Mouse (Mus musculus) hindbrain, embryonic 12.5 days (tissue): ENCODE data around the gene Gpha2. TPM values are rescaled to one million over a fixed set of nuclear protein-coding genes. Genes with fewer than 3 reads are reported as not detected.

Experiments
- ATAC-seq: fragments of 200-750 bp; cut with Nextera tagmentation; 2 replicates; pipeline ENCODE4 v1.8.0; 2017; ENCODE audit warnings: moderate TSS enrichment; ENCODE audit not compliant: low FRiP score
- H3K27ac ChIP-seq: fragments of 300-500 bp; sonication (generic); 2 replicates; pipeline ENCODE4 v1.5.1; 2016; ENCODE audit warnings: mild to moderate bottlenecking
- H3K27me3 ChIP-seq: fragments of 300-500 bp; sonication (generic); 2 replicates; pipeline ENCODE4 v1.6.1; 2016; ENCODE audit warnings: mild to moderate bottlenecking
- H3K36me3 ChIP-seq: fragments of 300-500 bp; sonication (generic); 2 replicates; pipeline ENCODE4 v1.6.1; 2016; ENCODE audit warnings: mild to moderate bottlenecking
- H3K4me1 ChIP-seq: fragments of 300-500 bp; sonication (generic); 2 replicates; pipeline ENCODE4 v1.6.1; 2016
- H3K4me2 ChIP-seq: fragments of 300-500 bp; sonication (generic); replicated peaks from 2 replicates; pipeline ENCODE4 v1.6.1; 2016; ENCODE audit warnings: mild to moderate bottlenecking
- H3K4me3 ChIP-seq: fragments of 300-500 bp; sonication (generic); 2 replicates; pipeline ENCODE4 v1.5.1; 2016; ENCODE audit warnings: mild to moderate bottlenecking
- H3K9ac ChIP-seq: fragments of 300-500 bp; sonication (generic); 2 replicates; pipeline ENCODE4 v1.6.1; 2016; ENCODE audit warnings: mild to moderate bottlenecking, moderate library complexity
- H3K9me3 ChIP-seq: fragments of 300-500 bp; sonication (generic); replicated peaks from 2 replicates; pipeline ENCODE4 v1.6.1; 2016; ENCODE audit warnings: mild to moderate bottlenecking
- WGBS: fragments of 180-500 bp; shearing (Covaris S2); methylation state at CpG from one replicate; pipeline ENCODE4 v1.1.7; 2016; 5-methylcytosine and 5-hydroxymethylcytosine counted together
- polyA plus RNA-seq: library from polyadenylated mRNA; unstranded; fragments of >200 nt; fragmentation: Nextera tagmentation; extraction: Ambion mirVana; gene quantifications from 2 replicates; pipeline ENCODE4 v1.2.1, GENCODE M21; 2016

Gene Gpha2
- polyA plus RNA-seq, 1 experiment from 2014 or later = 1.5 TPM

GRCm38 (mm10) chr19:6233647-6234046 lies 7.5 kb downstream of the Gpha2 start:
- no peak overlapping the region for H3K27ac ChIP-seq
- 84% methylated on average over 16 of the region's 16 CpGs for WGBS
- H3K36me3 ChIP-seq = peaks cover 49% of the 10 kb centered on the region
- peaks cover 16% of the 10 kb centered on the region for H3K4me1 ChIP-seq
- no peak overlapping the region for H3K4me2 ChIP-seq
- no peak for ATAC-seq
- H3K27me3 ChIP-seq = no peaks in the 10 kb centered on the region
- no peak overlapping the region for H3K9ac ChIP-seq
- H3K4me3 ChIP-seq = no peak overlapping the region
- no peaks in the 10 kb centered on the region for H3K9me3 ChIP-seq

DNA sequence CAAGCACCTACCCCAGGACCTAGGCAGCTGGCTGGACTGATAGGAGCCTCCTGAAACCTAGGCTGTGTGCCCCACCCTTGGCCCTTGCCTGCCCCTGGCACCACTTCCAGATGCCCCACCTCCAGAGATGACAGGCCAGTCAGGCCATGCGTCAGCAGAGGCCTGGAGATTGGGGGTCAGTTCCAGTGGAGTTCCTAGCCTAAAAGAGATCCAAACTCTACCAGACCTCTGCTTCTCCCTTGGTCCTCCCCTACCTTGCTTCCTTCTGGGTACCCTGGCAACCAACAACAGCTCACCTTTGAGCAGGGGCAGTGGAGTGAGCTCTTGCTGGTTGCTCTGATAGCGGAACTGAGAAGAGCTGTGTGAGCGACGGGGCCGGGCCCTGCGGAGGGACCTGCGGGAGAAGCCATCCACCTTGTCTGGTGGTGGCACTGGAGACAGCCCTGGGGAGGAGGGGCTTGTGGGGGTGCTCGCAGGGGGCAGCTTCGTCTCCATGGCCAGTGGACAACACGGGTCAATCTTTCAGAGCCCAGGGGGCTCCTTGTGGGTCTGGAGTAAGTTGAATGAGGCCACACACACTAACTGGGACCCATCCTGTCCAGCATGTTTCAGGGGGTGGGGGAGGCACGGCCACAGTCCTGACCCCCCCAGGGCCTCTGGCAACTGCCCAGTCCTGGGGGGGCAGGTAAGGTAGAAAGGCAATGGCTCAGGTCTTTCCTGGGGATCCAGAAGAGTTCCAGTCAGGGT lies 8.3 kb downstream of the Gpha2 start:
- peak overlapping the region; percentile 75 for H3K4me2 ChIP-seq
- peak overlapping the region; percentile 86 for H3K9ac ChIP-seq
- no peak overlapping the region; the same call in 1 of the 2 replicates for H3K27ac ChIP-seq
- H3K9me3 ChIP-seq = no peaks in the 10 kb centered on the region
- H3K4me1 ChIP-seq = peaks cover 16% of the 10 kb centered on the region
- no peaks in the 10 kb centered on the region for H3K27me3 ChIP-seq
- ATAC-seq = peak; percentile 1; the same call in 1 of the 2 replicates
- H3K36me3 ChIP-seq = peaks cover 40% of the 10 kb centered on the region
- H3K4me3 ChIP-seq = peak overlapping the region; percentile 66
- 76% methylated on average over 11 of the region's 11 CpGs for WGBS

- H3K9me3 ChIP-seq = no peaks in the 10 kb centered on the region
- H3K4me3 ChIP-seq = peak within 1 kb of the TSS; percentile 66
- H3K4me2 ChIP-seq = peak within 1 kb of the TSS; percentile 75
- peaks cover 32% of the 10 kb centered on the region for H3K36me3 ChIP-seq
- H3K27me3 ChIP-seq = no peaks in the 10 kb centered on the region
- H3K9ac ChIP-seq = peak within 1 kb of the TSS; percentile 86
- WGBS = 2% methylated on average over 38 of the region's 48 CpGs
- peak within 1 kb of the TSS; percentile 91 for H3K27ac ChIP-seq
- ATAC-seq = peak; percentile 93
- H3K4me1 ChIP-seq = peaks cover 16% of the 10 kb centered on the region
These were observed 9.2 kb downstream of the Gpha2 start, which contains the start of gene Ppp2r5b for GRCm38 (mm10) chr19:6235084-6236052. Ppp2r5b (minus strand) TSS chr19:6235872.

DNA sequence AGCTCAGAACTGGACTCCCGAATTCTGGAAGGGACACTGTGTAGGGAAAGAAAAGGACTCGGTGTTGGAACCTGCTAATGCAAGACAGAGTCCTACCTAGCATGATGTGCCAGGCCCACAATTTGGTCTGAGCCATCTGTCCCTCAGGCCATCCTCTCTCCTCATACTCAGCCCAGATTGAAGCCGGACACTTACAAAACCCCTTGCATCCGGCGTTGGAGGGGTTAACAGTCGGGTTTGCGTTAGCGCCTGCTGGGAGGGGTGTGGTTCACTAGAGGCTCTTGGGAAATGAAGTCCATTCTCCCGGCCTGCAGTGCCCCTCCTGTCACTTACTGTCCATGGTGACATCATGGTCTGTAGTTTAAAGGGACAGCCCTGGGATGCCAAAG lies 9.9 kb downstream of the Gpha2 start:
- Histone ChIP-seq H3K36me3 (peaks cover 25% of the 10 kb centered on the region), H3K27me3 (no peaks in the 10 kb centered on the region), H3K4me1 (peaks cover 16% of the 10 kb centered on the region), H3K4me2 (peak overlapping the region; percentile 75), H3K9me3 (no peaks in the 10 kb centered on the region), H3K9ac (peak overlapping the region; percentile 86), H3K4me3 (peak overlapping the region; percentile 66), H3K27ac (peak overlapping the region; percentile 91)
- peak; percentile 88 for ATAC-seq
- under 1% methylated on average over 9 of the region's 9 CpGs for WGBS

DNA sequence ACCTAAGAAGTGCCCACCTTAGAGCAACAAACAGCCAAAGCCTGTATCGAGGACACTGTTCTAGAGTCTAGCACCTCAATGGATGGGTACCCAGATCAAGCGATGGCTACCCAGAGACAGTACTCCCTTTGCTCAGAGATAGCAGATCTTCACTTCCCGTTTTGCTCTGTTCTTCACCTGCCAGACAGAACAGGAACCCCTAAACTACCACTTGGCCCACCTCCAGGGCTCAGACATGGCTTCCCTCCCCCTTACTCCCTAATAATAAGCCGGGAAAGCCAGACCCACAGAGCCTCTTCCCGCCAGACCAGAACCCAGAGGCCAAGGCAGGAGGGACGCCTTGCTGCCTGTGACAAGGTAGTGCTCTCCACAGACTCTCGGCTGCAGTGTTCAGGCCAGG lies 10.7 kb downstream of the Gpha2 start:
- WGBS = 67% methylated on average over 7 of the region's 7 CpGs
- no peak for ATAC-seq
- Histone ChIP-seq H3K9ac (no peak overlapping the region), H3K9me3 (no peaks in the 10 kb centered on the region), H3K4me2 (no peak overlapping the region), H3K4me1 (peaks cover 16% of the 10 kb centered on the region), H3K4me3 (no peak overlapping the region; the same call in 1 of the 2 replicates), H3K27me3 (no peaks in the 10 kb centered on the region), H3K36me3 (peaks cover 17% of the 10 kb centered on the region; the same call in 1 of the 2 replicates), H3K27ac (no peak overlapping the region)

GRCm38 (mm10) chr19:6238740-6239139 lies 12.6 kb downstream of the Gpha2 start:
- H3K36me3 ChIP-seq = 0 out of 2 replicates have a peak, but pooled peaks cover under 1% of the 10 kb centered on the region
- no peak for ATAC-seq
- no peak overlapping the region for H3K9ac ChIP-seq
- no peak overlapping the region for H3K4me3 ChIP-seq
- no peak overlapping the region for H3K27ac ChIP-seq
- H3K27me3 ChIP-seq = no peaks in the 10 kb centered on the region
- no peaks in the 10 kb centered on the region for H3K9me3 ChIP-seq
- peaks cover 28% of the 10 kb centered on the region for H3K4me1 ChIP-seq
- no peak overlapping the region for H3K4me2 ChIP-seq

DNA sequence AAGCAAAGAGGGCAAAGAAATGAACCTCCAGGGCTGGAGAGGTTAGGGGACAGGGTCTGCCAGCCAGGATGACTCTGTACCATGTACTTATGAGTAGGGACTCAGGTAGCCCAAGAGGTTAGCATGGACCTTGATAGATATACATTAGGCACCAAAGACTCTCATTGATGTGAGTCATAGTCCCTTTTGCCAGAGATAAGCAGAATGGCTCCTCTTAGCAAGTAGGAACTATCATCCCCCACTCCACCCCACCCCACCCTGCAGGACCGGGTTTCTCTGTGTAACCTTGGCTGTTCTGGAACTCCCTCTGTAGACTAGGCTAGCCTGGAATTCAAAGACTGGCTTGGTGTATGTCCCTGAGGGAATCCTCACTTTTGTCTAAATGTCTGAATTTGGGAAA lies 14.0 kb downstream of the Gpha2 start:
- Histone ChIP-seq H3K27ac (no peak overlapping the region), H3K36me3 (peaks cover 10% of the 10 kb centered on the region), H3K4me2 (no peak overlapping the region), H3K4me1 (peaks cover 16% of the 10 kb centered on the region), H3K27me3 (no peaks in the 10 kb centered on the region), H3K4me3 (no peak overlapping the region), H3K9ac (no peak overlapping the region), H3K9me3 (no peaks in the 10 kb centered on the region)
- WGBS = 65% methylated on average over 1 of the region's 1 CpGs
- ATAC-seq = no peak

DNA sequence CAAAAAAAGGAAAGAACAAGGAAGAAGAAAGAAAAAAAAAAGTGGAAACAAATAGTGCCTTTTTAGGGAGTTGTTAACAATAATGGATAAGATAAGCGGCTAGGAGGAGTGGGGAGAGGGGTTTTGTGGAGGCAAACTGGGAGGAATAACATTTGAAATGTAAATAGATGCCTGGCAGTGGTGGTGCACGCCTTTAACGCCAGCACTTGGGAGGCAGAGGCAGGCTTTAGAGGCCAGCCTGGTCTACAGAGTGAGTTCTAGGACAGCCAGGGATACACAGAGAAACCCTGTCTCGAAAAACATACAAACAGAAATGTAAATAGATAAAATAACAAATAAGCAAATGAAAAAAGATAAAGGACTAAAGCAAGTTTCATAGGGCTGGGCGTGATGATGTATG lies 14.5 kb downstream of the Gpha2 start:
- ATAC-seq = no peak
- 45% methylated on average over 5 of the region's 5 CpGs for WGBS
- no peak overlapping the region for H3K9ac ChIP-seq
- H3K4me2 ChIP-seq = peak overlapping the region; percentile 93; the same call in 1 of the 2 replicates
- H3K36me3 ChIP-seq = peaks cover 16% of the 10 kb centered on the region
- H3K9me3 ChIP-seq = no peaks in the 10 kb centered on the region
- peaks cover 15% of the 10 kb centered on the region for H3K4me1 ChIP-seq
- H3K27me3 ChIP-seq = no peaks in the 10 kb centered on the region
- H3K27ac ChIP-seq = no peak overlapping the region
- no peak overlapping the region for H3K4me3 ChIP-seq

DNA sequence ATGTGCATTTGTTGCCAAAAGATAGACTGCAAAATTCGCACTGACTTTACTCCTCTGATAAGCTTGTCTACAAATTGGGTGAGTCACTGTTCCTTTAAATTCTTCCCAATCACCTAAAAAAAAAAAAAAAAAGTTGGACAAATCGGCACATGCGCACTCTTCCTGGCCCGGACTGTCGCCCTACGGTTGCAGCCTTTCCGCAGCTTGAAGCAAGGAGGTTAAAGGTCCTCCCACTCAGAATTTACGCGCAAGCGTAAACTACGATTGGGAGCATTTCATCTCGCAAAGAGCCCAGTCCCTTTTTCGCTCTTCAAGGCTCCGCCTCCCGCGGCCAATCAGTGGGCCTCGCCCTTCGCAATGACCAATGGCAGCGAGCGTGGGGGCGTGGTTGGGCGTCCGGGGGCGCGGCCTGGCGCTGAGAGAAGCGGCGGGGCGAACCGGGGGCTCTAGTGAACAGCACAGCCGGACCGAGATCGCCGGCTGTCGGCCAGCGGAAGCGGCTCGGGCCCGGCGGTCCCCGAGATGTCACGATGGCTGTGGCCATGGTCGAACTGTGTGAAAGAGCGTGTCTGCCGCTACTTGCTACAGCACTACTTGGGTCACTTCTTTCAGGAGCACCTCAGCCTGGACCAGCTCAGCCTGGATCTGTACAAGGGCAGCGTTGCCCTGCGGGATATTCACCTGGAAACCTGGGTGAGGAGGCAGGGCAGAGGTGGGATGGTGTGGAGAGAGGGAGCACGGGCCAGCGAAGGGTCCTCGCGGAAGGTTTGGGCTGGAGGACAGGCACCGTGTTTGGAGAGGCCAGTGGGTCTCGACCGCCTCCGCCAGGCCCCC lies 15.3 kb downstream of the Gpha2 start, which contains the start of gene Atg2a:
Gene Atg2a (plus strand): TSS at position 395 of the 834 bp plus-strand sequence.
- peak within 1 kb of the TSS; percentile 85 for H3K4me3 ChIP-seq
- H3K4me1 ChIP-seq = peaks cover 12% of the 10 kb centered on the region
- no peaks in the 10 kb centered on the region for H3K27me3 ChIP-seq
- WGBS = under 1% methylated on average over 55 of the region's 55 CpGs
- peaks cover 23% of the 10 kb centered on the region for H3K36me3 ChIP-seq
- H3K27ac ChIP-seq = peak within 1 kb of the TSS; percentile 72
- H3K9ac ChIP-seq = peak within 1 kb of the TSS; percentile 93
- ATAC-seq = peak; percentile 94
- no peaks in the 10 kb centered on the region for H3K9me3 ChIP-seq
- H3K4me2 ChIP-seq = peak within 1 kb of the TSS; percentile 93

DNA sequence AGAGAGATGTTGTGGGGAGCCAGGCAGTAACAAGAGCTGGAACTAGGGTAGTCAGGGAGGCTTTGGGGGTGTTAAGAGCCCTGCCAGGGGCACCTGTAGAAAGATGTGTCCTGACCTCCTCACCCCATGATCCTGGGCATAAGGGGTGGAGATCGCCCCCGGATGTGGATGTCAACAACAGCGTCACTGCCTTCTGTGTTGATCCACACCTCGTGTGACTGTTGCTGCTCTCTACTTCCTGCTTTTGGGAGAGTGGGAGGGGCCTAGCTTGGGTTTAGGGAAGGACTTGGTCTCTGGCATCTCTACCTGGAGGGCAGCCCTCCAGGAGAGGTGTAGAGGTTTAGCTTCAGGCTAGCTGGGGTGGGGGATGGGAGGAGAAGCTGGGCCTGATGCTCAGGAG lies 16.1 kb downstream of the Gpha2 start:
- Histone ChIP-seq H3K9ac (peak overlapping the region; percentile 93), H3K4me3 (peak overlapping the region; percentile 85), H3K27me3 (no peaks in the 10 kb centered on the region), H3K4me1 (peaks cover 12% of the 10 kb centered on the region), H3K4me2 (peak overlapping the region; percentile 93), H3K27ac (0 out of 2 replicates have a peak overlapping the region, but pooled peaks have one; percentile 72), H3K9me3 (no peaks in the 10 kb centered on the region), H3K36me3 (peaks cover 30% of the 10 kb centered on the region)
- no peak for ATAC-seq
- WGBS = 0% methylated on average over 4 of the region's 4 CpGs

DNA sequence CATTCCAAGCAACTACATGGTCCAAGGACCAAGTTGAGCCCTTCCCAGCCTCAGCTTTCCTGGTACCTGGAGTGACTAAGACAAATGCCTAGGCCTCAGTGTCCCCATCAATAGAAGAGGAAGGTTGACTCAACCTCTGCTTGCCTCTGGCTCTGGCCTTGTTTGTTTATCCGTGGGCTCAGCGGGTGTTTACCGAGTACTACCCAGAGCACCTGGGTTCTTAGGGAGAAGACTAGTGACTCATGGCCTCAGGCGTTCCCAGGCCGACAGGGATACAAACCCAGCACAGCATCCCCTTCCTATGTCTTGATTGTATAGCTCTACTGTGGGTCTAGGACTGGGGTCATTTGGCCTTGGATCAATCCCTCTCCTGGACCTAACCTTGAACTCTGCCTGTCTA lies 17.0 kb downstream of the Gpha2 start:
- Histone ChIP-seq H3K36me3 (peaks cover 40% of the 10 kb centered on the region), H3K4me1 (peaks cover 12% of the 10 kb centered on the region), H3K9ac (no peak overlapping the region), H3K4me2 (no peak overlapping the region), H3K27me3 (no peaks in the 10 kb centered on the region), H3K27ac (no peak overlapping the region), H3K4me3 (no peak overlapping the region), H3K9me3 (no peaks in the 10 kb centered on the region)
- WGBS = 84% methylated on average over 5 of the region's 5 CpGs
- ATAC-seq = no peak
